Mouse (Mus musculus): Measurements from ENCODE around the gene Slc5a5.

- TF ChIP-seq CTCF (IDR thresholded peaks at IDR 0.05; ENCODE audit: low read depth, low read length) (no peak), POLR2A (IDR thresholded peaks at IDR 0.05; ENCODE audit: borderline replicate concordance, low read depth, low read length) (no peak)
Measured at GRCm38 (mm10) chr8:70925754-70926153, 33.2 kb upstream of the Slc5a5 start.
